8 mouse cellular contexts compared by ENCODE assay signal in the genomic region with DNA sequence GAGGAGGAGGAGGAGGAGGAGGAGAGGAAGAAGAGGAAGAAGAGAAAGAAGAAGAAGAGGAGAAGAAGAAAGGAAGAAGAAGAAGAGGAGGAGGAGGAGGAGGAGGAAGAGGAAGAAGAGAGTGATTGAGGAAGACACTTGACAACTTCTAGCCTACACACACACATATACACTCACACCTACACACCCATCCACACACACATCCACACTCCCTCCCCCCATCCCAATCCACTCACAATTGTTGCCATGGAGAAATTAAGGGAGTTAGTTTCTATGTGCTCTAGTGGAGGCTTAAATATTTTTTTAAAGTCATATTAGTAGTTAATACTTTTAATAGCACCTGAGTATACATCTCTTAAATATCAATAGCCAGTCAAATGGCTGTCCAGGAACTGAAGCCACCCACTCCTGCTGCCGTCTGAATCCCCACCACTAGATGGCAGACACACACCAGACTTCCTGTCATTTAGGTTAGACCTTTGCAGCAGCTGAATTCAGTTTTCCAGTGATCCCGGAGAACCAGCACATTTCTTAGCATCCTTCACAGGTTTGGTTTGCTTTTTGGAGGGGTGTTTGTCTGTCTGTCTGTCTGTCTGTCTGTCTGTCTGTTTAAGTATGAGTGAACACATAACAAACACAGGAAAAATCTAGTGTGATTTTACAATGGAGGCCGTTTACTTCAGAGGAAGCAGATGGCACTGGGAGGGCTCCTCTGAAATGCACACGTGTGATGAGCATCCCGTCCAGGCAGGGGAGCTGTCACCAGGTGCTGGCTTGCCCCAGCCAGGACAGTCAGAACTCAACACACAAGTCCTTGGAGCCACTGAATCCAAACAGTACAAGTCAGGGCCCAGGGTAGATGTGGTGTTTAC.
A peak's percentile ranks its signal among the peaks of the same experiment; 100 is the strongest.
DNase-seq lines count a peak whose midpoint lies in the region; ATAC-seq and TF ChIP-seq lines count a peak whose summit lies in the region.

No protein-coding gene starts in this region.

- no peaks in the 10 kb centered on the region for H3K79me2 ChIP-seq in MEL (ENCODE audit: control insufficient read depth, insufficient read depth, low read length, poor library complexity)

- no peak for TF ChIP-seq POLR2A in MEL (IDR thresholded peaks at IDR 0.05; ENCODE audit: control insufficient read depth in 1 of 2, insufficient read depth in 1 of 2, low read depth in 1 of 2, low read length in 2 of 2, poor library complexity in 1 of 2)

- no peak for TF ChIP-seq EP300 in MEL (IDR thresholded peaks at IDR 0.05; ENCODE audit: low read depth in 1 of 2, low read length in 2 of 2)

- H3K9ac ChIP-seq in MEL (ENCODE audit: control insufficient read depth, low read depth, low read length, poor library complexity, severe bottlenecking): peak overlapping the region; percentile 1; the same call in 1 of the 2 replicates
- H3K9ac ChIP-seq in hindbrain, embryonic 14.5 days: 0 out of 2 replicates have a peak overlapping the region, but pooled peaks have one; percentile 1

- peak; percentile 85 for DNase-seq in MEL (ENCODE audit: low read depth, low spot score)
- peak; percentile 87 to 90 for DNase-seq in cerebellum, adult 18-20 months
- peak; percentile 83 for DNase-seq in forelimb bud, embryonic 11.5 days (ENCODE audit: low read depth, low spot score)
- peak; percentile 93 for DNase-seq in hindbrain, embryonic 14.5 days (ENCODE audit: low spot score)
- DNase-seq in layer of hippocampus, postnatal 25 days (ENCODE audit: extremely low spot score in 1 of 2, low spot score in 1 of 2): peak; percentile 77 to 94
- DNase-seq in lung, postnatal 25 days (ENCODE audit: low spot score): peak; percentile 86
- peak; percentile 85 for DNase-seq in retina, postnatal 1 day
- DNase-seq in thymus, postnatal 4 days: peak; percentile 88

- no peak overlapping the region for H3K4me2 ChIP-seq in hindbrain, embryonic 14.5 days (replicated peaks)

- H3K9me3 ChIP-seq in MEL (replicated peaks; ENCODE audit: insufficient read depth, low read length): no peaks in the 10 kb centered on the region
- no peaks in the 10 kb centered on the region for H3K9me3 ChIP-seq in hindbrain, embryonic 14.5 days (ENCODE audit: control insufficient read depth, low read length)

- TF ChIP-seq CTCF in MEL (IDR thresholded peaks at IDR 0.05 in 2 of 3, conservative IDR thresholded peaks at IDR 0.05 in 1 of 3; ENCODE audit: control insufficient read depth in 1 of 3, insufficient read depth in 1 of 3, low read depth in 2 of 3, low read length in 3 of 3, poor library complexity in 1 of 3, severe bottlenecking in 1 of 3): peak; percentile 82 to 95 (median 92)

- H3K4me3 ChIP-seq in MEL (ENCODE audit: control insufficient read depth in 1 of 2, insufficient read depth in 1 of 2, low read depth in 2 of 2, low read length in 2 of 2): no peak overlapping the region
- H3K4me3 ChIP-seq in hindbrain, embryonic 14.5 days (replicated peaks; ENCODE audit: low read length): no peak overlapping the region

- H3K36me3 ChIP-seq in MEL (ENCODE audit: control insufficient read depth in 1 of 2, insufficient read depth in 2 of 2, low read length in 2 of 2): peaks cover 3% of the 10 kb centered on the region in 2 experiments; a peak in 3 of 4 replicates
- peaks cover 18% of the 10 kb centered on the region; the same call in 1 of the 2 replicates for H3K36me3 ChIP-seq in hindbrain, embryonic 14.5 days (replicated peaks; ENCODE audit: control insufficient read depth, insufficient read depth)

- H3K27ac ChIP-seq in MEL (ENCODE audit: control insufficient read depth, low read depth, low read length): no peak overlapping the region
- no peak overlapping the region for H3K27ac ChIP-seq in hindbrain, embryonic 14.5 days

- H3K4me1 ChIP-seq in MEL (ENCODE audit: control insufficient read depth in 1 of 2, insufficient read depth in 2 of 2, low read length in 2 of 2): peaks cover 0 to 9% of the 10 kb centered on the region in 2 experiments; a peak in 2 of 4 replicates
- no peaks in the 10 kb centered on the region for H3K4me1 ChIP-seq in hindbrain, embryonic 14.5 days (replicated peaks; ENCODE audit: control insufficient read depth, insufficient read depth, low read length)

- ATAC-seq in hindbrain, embryonic 14.5 days (ENCODE audit: low FRiP score): peak; percentile 84

- H3K27me3 ChIP-seq in MEL (ENCODE audit: control insufficient read depth in 1 of 2, insufficient read depth in 2 of 2, low read length in 2 of 2): no peaks in the 10 kb centered on the region
- H3K27me3 ChIP-seq in hindbrain, embryonic 14.5 days (ENCODE audit: control insufficient read depth, insufficient read depth, low read length): no peaks in the 10 kb centered on the region

- TF ChIP-seq RAD21 in MEL (IDR thresholded peaks at IDR 0.05; ENCODE audit: low read depth, low read length): peak; percentile 97

- WGBS in hindbrain, embryonic 14.5 days: 2% methylated on average over 5 of the region's 5 CpGs

TF ChIP-seq in MEL, 35 proteins besides CTCF, POLR2A, EP300 and RAD21:
- TF ChIP-seq TAL1 (IDR thresholded peaks at IDR 0.05; ENCODE audit: low read length): no peak
- peak; percentile 14; the same call in 1 of the 2 replicates for TF ChIP-seq MYC (IDR thresholded peaks at IDR 0.05; ENCODE audit: low read depth, low read length)
- no peak for TF ChIP-seq CHD2 (IDR thresholded peaks at IDR 0.05; ENCODE audit: low read length)
- TF ChIP-seq MXI1 (IDR thresholded peaks at IDR 0.05; ENCODE audit: low read depth, low read length): peak; percentile 61
- TF ChIP-seq TBP (IDR thresholded peaks at IDR 0.05; ENCODE audit: low read depth, low read length): no peak
- no peak for TF ChIP-seq MAFK (IDR thresholded peaks at IDR 0.05; ENCODE audit: borderline replicate concordance, low read depth, low read length)
- TF ChIP-seq ZNF384 (IDR thresholded peaks at IDR 0.05; ENCODE audit: low read depth, low read length): 0 out of 2 replicates have a peak, but pooled peaks have one; percentile 22
- TF ChIP-seq POLR2AphosphoS2 (IDR thresholded peaks at IDR 0.05; ENCODE audit: low read length): no peak
- TF ChIP-seq ZKSCAN1 (IDR thresholded peaks at IDR 0.05; ENCODE audit: low read depth, low read length): no peak
- TF ChIP-seq UBTF (IDR thresholded peaks at IDR 0.05; ENCODE audit: borderline replicate concordance, insufficient read depth, low read depth, low read length): no peak
- TF ChIP-seq ZC3H11A (IDR thresholded peaks at IDR 0.05; ENCODE audit: low read depth, low read length): peak; percentile 98
- TF ChIP-seq CHD1 (IDR thresholded peaks at IDR 0.05; ENCODE audit: low read depth, low read length): no peak
- no peak for TF ChIP-seq MEF2A (IDR thresholded peaks at IDR 0.05; ENCODE audit: extremely low read depth, insufficient replicate concordance, low read depth, low read length, poor library complexity, severe bottlenecking)
- TF ChIP-seq ELF1 (IDR thresholded peaks at IDR 0.05; ENCODE audit: low read depth, low read length): peak; percentile 39; the same call in 1 of the 2 replicates
- no peak for TF ChIP-seq GABPA (IDR thresholded peaks at IDR 0.05; ENCODE audit: low read depth, low read length)
- TF ChIP-seq HCFC1 (IDR thresholded peaks at IDR 0.05; ENCODE audit: low read depth, low read length): 0 out of 2 replicates have a peak, but pooled peaks have one; percentile 17
- TF ChIP-seq MYB (IDR thresholded peaks at IDR 0.05; ENCODE audit: low read depth, low read length): no peak
- TF ChIP-seq SMC3 (IDR thresholded peaks at IDR 0.05; ENCODE audit: low read depth, low read length): peak; percentile 96
- no peak for TF ChIP-seq GATA1 (IDR thresholded peaks at IDR 0.05; ENCODE audit: low read depth, low read length)
- no peak for TF ChIP-seq ZMIZ1 (IDR thresholded peaks at IDR 0.05; ENCODE audit: low read depth, low read length)
- peak; percentile 59; the same call in 1 of the 2 replicates for TF ChIP-seq MAZ (IDR thresholded peaks at IDR 0.05; ENCODE audit: low read depth, low read length)
- no peak for TF ChIP-seq NELFE (IDR thresholded peaks at IDR 0.05; ENCODE audit: low read depth, low read length)
- TF ChIP-seq RCOR1 (IDR thresholded peaks at IDR 0.05; ENCODE audit: low read depth, low read length): no peak
- TF ChIP-seq NRF1 (IDR thresholded peaks at IDR 0.05; ENCODE audit: insufficient read depth, low read depth, low read length, poor library complexity, severe bottlenecking): no peak
- 0 out of 2 replicates have a peak, but pooled peaks have one; percentile 3 for TF ChIP-seq BHLHE40 (IDR thresholded peaks at IDR 0.05; ENCODE audit: borderline replicate concordance, low read depth, low read length)
- TF ChIP-seq MAX (IDR thresholded peaks at IDR 0.05; ENCODE audit: low read length): peak; percentile 38; the same call in 1 of the 2 replicates
- TF ChIP-seq TCF12 (IDR thresholded peaks at IDR 0.05; ENCODE audit: low read depth, low read length): no peak
- TF ChIP-seq JUND (IDR thresholded peaks at IDR 0.05; ENCODE audit: low read depth, low read length): no peak
- TF ChIP-seq SIN3A (IDR thresholded peaks at IDR 0.05; ENCODE audit: low read length): peak; percentile 59
- no peak for TF ChIP-seq KAT2A (conservative IDR thresholded peaks at IDR 0.05; ENCODE audit: low read depth, low read length)
- TF ChIP-seq E2F4 (IDR thresholded peaks at IDR 0.05; ENCODE audit: borderline replicate concordance, low read depth, low read length): no peak
TF ChIP-seq in MEL: peak in this region for 11.
